Mouse (Mus musculus) T-helper 1 cell (primary cell): ENCODE measurements around the gene Pmfbp1.

Experiments
- in situ Hi-C: fragments of 300-600 bp; cut with MboI, MseI; formaldehyde crosslinking; loops from one replicate; pipeline ENCODE4 v1.15.1; 2025; ENCODE audit warnings: high pct_unique_total_duplicates

Pmfbp1 gene

GRCm38 (mm10) chr8:109499009-109499717, 5.3 kb downstream of the Pmfbp1 start:
- in situ Hi-C loops = no loop called here

- in situ Hi-C loops = no loop called here
Observed at GRCm38 (mm10) chr8:109503566-109503965, 9.7 kb downstream of the Pmfbp1 start.

GRCm38 (mm10) chr8:109505560-109505959, 11.7 kb downstream of the Pmfbp1 start:
- in situ Hi-C loops = no loop called here

DNA sequence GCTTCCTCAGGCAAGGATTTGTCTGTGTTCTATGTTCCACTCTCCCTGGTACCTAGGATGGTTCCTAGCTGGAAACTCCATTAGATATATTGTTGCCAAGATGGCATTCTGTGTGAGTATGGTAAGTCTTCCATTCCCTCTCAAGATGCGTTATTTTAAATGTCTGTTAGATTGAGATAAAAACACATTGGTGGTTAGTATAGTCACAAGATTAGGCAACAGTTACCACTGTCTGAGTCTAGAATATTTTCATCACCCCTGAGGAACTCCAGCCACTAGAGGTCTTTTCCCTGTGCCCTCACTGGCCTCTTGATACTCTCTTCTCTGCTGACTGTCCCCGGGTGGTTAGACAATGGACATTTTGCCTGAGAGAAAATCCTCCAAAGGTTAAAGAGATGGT, 30.2 kb downstream of the Pmfbp1 start:
- in situ Hi-C loops = no loop called here

- in situ Hi-C loops = no loop called here
Observed at GRCm38 (mm10) chr8:109535140-109535990, 41.5 kb downstream of the Pmfbp1 start.

DNA sequence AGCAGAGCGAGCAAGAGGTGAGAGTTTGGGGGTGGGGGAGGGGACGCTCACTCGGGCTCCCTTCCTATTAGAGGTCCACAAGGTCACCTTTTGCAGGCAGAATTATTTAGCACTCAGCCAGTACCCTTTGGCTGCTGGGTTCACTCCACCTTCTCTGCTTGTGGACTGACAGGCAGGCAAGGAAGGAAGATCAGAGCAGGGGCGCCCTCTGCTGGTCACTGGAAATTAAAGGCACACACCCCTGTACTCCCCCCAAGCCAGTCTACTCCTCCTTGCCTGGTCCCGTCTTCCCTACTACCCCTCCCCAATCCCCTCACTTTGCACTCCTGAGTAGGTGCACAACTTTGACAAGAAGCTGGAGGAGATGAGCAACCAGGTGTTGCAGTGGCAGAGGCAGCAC, 42.9 kb downstream of the Pmfbp1 start:
- in situ Hi-C loops = no loop called here

DNA sequence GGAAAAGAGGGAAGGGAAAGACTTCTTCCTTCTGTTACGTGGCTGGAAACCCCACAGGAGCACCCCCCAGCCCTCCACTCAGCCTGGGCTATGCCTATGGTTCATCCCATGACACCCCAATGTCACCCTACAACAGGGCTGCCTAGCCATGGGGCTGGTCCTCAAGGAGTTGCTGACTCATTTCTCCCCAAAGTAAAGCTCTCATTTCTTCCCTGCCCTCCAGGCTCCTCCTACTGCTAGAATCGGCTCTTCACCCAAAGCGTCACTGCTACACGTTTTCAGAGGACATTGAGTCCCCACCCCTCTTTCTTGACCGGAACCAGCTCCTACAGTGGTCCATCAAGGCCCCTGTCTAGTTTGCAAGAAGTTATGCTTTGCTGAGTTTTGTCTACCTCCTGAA, 48.3 kb downstream of the Pmfbp1 start:
- in situ Hi-C loops = no loop called here

DNA sequence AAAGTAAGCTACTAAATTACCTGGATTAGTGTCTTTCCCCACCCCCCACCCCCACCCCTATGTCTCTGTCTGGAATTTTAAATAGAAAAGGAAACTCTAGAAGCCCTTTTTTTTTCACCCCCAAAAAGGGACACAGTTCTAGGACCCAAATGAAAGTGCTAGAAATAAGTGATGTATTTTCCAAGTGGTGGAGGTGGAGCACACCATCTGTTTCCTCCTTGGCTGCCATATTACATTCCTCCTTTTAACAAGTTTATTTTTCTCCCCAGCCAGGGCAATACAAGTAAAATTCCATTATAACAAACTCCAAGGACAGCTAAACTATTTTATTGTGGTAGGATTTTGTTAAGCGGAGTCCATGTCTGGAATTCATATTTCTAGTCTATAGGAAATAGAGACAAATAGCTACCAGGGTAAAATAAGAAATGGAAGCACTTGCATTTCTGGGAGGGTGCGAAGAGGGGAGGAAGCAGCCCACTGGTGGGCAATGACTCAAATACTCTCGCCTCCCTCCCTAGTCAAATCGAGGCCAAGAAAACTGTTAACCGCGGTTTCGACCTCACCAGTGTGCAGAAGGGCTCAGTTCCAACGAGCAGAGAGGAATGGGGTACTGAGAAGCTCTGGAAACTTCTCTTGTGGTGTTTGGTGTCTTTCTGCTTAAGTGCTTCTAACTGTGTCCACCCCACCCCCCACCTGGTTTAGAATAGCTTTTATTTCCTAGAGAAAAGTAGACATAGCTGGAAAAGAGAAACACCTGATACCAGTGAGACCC, 49.1 kb downstream of the Pmfbp1 start:
- in situ Hi-C loops = no loop called here

DNA sequence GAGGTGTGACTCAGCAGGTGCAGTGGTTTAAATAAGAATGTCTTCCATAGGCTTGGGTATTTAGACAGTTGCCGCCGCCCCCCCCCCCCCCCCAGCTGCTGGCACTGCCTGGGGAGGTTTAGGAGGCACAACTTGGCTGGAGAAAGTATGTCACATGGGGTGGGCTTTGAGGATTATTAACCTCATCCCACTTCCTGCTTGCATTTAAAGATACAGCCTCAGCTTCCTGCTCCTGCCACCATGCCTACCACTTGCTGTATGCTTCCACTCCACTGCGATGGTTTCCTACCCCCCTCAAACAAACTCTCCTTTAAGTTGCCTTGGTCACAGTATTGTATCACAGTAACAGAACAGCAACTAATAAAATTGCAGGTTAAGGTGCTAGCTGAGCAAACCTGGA, 50.2 kb downstream of the Pmfbp1 start:
- in situ Hi-C loops = no loop called here

DNA sequence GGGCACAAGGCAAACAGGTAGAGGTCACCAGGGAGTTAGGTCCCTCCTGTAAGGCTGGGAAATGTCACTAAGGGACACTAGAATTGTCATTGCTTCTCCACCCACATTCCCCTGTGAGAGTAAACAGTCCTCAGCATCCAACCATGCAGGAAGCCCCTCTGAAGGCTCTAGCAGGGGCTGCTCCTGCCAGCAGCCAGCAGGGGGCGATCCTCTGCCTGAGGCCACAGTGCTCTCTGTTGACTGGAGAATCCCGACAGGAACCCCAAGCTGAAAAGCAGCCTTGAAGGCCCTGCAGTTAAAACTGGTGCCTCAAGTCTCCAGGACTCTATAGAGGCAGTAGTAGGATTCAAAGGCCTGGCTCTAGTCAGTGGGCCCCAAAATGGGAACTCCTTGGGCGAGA, 57.8 kb downstream of the Pmfbp1 start:
- in situ Hi-C loops = loop anchor here (25.0 kb wide), 1 partner anchor 1964 kb away; the partner anchor contains the start of gene Psmd7

DNA sequence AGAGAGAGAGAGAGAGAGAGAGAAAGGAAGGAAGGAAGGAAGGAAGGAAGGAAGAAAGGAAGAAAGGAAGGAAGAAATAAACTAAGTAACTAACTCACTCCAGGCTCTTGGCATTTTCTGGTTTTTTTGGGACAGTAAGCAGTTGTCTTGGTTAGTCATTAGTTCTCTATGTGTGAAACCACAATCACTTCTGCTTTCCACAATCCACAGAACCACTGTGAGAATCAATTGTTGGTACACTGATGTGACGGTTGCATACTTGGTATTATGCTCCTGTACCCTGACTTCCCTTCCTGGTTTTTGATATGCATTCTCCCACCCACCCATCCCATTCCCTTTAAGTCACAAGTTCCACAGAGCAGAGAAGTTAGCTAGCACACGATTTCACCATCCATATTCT, 70.1 kb downstream of the Pmfbp1 start:
- in situ Hi-C loops = loop anchor here (25.0 kb wide), 1 partner anchor 1977 kb away; the partner anchor contains the start of gene Psmd7

- in situ Hi-C loops = loop anchor here (5.0 to 25.0 kb wide), 2 partner anchors 43 to 1977 kb away; partner anchors contain the start of genes Dhodh and Psmd7
Observed at GRCm38 (mm10) chr8:109564766-109565165, 70.9 kb downstream of the Pmfbp1 start.

DNA sequence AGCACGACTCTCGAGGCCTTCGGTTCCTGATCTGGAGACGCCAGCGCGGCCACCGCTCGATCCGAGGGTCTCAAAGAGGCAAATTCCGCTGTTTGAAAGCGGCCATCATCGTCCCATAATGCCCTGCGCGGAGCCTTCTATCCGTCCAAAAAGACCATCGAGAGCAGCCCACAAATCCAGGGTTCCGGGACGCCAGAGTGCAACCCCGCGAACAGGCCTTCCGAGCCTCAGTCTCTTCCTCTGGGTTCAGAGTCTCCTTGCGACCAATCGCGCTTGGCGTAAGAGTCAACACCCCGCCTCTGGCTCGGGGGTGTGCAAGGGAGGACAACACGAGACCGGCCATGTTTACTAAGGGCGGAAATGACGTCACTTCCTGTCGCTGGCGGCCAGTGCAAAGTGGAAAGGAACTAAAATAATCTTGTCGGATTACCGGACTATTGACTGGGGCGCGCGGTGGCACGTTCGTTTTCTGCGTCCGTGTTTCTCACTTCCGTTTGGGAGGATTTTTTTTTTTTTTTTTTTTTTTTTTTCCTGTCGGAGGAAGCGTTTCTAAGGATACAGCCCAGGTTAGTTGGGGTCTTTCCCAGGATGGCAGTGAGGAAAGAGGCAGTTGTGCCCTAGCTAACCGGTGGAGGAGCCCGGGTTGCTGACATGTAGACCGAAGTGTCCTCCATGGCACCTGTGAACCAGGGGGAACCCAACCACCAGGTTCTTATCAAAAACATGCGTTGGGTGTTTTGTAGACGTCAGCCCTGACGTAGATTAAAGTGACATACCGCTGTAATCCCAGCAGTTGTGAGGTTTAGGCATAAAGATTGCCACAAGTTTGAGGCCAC, 71.9 kb downstream of the Pmfbp1 start, which contains the start of the genes Dhx38 and Txnl4b:
Gene Dhx38, minus strand, starts transcription at position 364 of the 836 bp plus-strand sequence.
Gene Txnl4b, plus strand, starts transcription at position 395 of the 836 bp plus-strand sequence.
- in situ Hi-C loops = loop anchor here (5.0 to 25.0 kb wide), 2 partner anchors 42 to 1978 kb away; partner anchors contain the start of genes Dhodh and Psmd7

DNA sequence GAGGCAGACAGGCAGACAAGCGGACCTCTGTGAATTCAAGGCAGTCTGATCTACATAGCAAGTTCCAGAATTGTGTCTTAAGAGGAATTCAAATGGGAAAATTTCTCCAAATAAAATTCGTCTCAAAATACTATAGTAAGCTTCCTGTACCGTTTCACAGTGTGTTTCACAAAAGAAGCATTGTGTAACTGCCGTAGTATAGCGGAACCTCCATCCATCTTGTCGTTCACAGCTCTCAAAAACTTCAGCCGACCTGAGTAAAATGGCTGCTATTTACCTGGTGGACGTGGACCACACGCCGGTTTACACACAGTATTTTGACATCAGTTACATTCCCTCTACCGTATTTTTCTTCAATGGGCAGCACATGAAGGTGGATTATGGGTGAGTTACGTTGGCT, 77.3 kb downstream of the Pmfbp1 start:
- in situ Hi-C loops = loop anchor here (25.0 kb wide), 1 partner anchor 1984 kb away; the partner anchor contains the start of gene Psmd7

GRCm38 (mm10) chr8:109576311-109576710, 82.5 kb downstream of the Pmfbp1 start:
- in situ Hi-C loops = no loop called here

GRCm38 (mm10) chr8:109578900-109579301, 85.1 kb downstream of the Pmfbp1 start, which contains the start of gene Hp:
Hp (minus strand) TSS chr8:109579172.
- in situ Hi-C loops = no loop called here

- in situ Hi-C loops = no loop called here
Observed at GRCm38 (mm10) chr8:109584293-109584692, 90.5 kb downstream of the Pmfbp1 start.

DNA sequence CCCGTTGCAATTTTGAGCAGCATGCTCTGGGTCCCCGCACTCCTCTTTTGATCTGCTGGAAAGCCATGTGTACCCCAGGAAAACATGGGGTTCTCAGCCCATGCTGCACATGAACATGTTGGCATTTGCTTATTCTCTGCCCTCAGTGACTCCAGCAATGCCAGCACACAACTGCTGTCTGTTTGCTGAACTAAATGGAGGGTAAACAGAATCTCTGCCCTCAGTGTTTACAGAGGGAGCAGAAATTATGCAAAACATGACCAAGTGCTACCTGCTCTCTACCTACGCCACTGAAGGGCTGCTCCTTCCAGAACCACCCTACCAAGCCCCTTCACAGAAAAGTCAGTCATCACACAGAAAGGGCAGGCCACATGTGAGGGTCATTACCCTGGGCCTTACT, 91.0 kb downstream of the Pmfbp1 start:
- in situ Hi-C loops = no loop called here

DNA sequence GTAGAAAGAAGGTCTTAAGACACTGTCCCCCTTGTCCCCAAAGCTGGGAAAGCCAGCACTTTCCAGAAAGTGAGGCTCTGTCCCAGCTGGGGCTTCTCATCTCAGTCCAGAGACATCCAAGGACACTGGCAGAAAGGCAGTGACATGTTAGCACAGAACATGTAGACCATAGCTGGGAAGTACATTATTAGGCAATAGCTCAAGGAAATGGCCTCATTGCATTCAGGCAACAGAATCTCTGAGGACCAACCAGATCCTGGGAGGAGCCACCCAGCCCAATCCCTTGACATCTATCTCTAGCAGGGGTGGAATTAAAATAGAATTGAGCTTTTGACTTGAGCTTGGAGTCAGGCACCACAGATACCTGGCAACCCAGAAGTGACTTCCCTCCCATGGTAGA, 91.8 kb downstream of the Pmfbp1 start:
- in situ Hi-C loops = no loop called here

DNA sequence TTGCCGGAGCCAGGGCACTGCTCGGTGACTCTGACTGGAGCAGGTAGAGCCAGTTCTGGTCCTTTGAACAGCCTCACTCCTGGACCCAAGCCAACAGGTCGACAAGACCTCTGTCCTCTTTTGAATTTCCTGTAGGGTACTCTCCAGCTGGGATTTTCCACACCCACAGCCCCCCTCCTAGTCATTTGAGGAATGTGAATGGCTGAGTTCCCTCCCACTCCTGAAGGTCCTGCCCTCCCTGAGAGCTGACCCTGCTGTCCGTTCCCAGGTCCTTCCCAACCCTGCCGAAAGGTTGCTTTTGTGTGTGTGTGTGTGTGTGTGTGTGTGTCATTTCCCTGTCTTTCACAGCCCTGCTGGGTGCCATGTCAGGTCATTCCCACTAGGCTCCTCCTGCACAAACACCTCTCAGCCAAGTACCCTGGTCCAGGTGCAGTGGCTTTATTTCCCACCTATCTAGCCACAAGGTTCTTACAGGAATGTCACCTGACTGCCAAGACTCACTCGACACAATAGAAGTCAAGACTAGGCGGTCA, 93.2 kb downstream of the Pmfbp1 start:
- in situ Hi-C loops = no loop called here
